Mouse (Mus musculus): Measurements from ENCODE around the gene Ank3. TPM values are rescaled to one million over a fixed set of nuclear protein-coding genes. Genes with fewer than 3 reads are reported as not detected.

The Ank3 gene
- polyA plus RNA-seq, 1 experiment from 2014 or later: 21.6 TPM

GRCm38 (mm10) chr10:69620692-69621382 is 222.3 kb downstream of the Ank3 start:
- H3K4me1 ChIP-seq (replicated peaks; ENCODE audit: control insufficient read depth, insufficient read depth, low read length): no peaks in the 10 kb centered on the region
- WGBS: 80% methylated on average over 7 of the region's 7 CpGs
- no peak for ATAC-seq
- H3K4me3 ChIP-seq (ENCODE audit: low read depth, low read length): no peak overlapping the region
- TF ChIP-seq CTCF (IDR thresholded peaks at IDR 0.05; ENCODE audit: low read depth): no peak
- no peak overlapping the region for H3K4me2 ChIP-seq (replicated peaks; ENCODE audit: low read depth)
- H3K27me3 ChIP-seq (replicated peaks; ENCODE audit: control insufficient read depth, insufficient read depth, low read length): no peaks in the 10 kb centered on the region
- no peak overlapping the region for H3K9ac ChIP-seq (ENCODE audit: low read depth, low read length)
- no peaks in the 10 kb centered on the region for H3K9me3 ChIP-seq (ENCODE audit: control insufficient read depth)
- H3K27ac ChIP-seq (ENCODE audit: low read depth, low read length): no peak overlapping the region
- no peaks in the 10 kb centered on the region for H3K36me3 ChIP-seq (ENCODE audit: control insufficient read depth, insufficient read depth)

DNA sequence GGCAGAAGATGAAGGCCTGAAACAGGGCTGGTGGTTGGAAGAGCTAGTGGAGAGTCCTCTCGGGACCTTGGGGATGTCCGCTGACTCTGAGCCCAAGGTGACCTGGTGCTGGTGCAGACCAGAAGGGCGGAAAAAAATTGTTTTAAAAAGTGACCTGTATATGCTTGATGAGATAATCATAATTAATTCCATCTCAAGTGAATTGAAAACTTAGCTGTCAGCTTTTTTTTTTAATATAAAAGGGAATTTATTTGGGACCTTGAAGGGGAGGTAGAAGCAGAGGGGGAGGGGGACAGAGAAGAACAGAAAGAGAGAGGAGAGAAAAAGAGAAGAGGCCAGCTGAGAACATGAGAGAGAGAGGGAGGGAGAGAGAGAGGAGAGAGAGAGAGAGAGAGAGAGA is 229.2 kb downstream of the Ank3 start:
- Histone ChIP-seq H3K4me3 (ENCODE audit: low read depth, low read length) (no peak overlapping the region), H3K27me3 (replicated peaks; ENCODE audit: control insufficient read depth, insufficient read depth, low read length) (no peaks in the 10 kb centered on the region), H3K4me1 (replicated peaks; ENCODE audit: control insufficient read depth, insufficient read depth, low read length) (no peaks in the 10 kb centered on the region), H3K9me3 (ENCODE audit: control insufficient read depth) (no peaks in the 10 kb centered on the region), H3K36me3 (ENCODE audit: control insufficient read depth, insufficient read depth) (no peaks in the 10 kb centered on the region), H3K27ac (ENCODE audit: low read depth, low read length) (no peak overlapping the region), H3K4me2 (replicated peaks; ENCODE audit: low read depth) (no peak overlapping the region), H3K9ac (ENCODE audit: low read depth, low read length) (no peak overlapping the region)
- TF ChIP-seq CTCF (IDR thresholded peaks at IDR 0.05; ENCODE audit: low read depth): no peak
- 94% methylated on average over 3 of the region's 3 CpGs for WGBS
- ATAC-seq: no peak

- ATAC-seq: no peak
- H3K27me3 ChIP-seq (replicated peaks; ENCODE audit: control insufficient read depth, insufficient read depth, low read length): no peaks in the 10 kb centered on the region
- H3K4me2 ChIP-seq (replicated peaks; ENCODE audit: low read depth): no peak overlapping the region
- H3K27ac ChIP-seq (ENCODE audit: low read depth, low read length): no peak overlapping the region
- WGBS: 67% methylated on average over 6 of the region's 6 CpGs
- no peaks in the 10 kb centered on the region for H3K36me3 ChIP-seq (ENCODE audit: control insufficient read depth, insufficient read depth)
- no peak overlapping the region for H3K4me3 ChIP-seq (ENCODE audit: low read depth, low read length)
- no peak for TF ChIP-seq CTCF (IDR thresholded peaks at IDR 0.05; ENCODE audit: low read depth)
- H3K9ac ChIP-seq (ENCODE audit: low read depth, low read length): no peak overlapping the region
- no peaks in the 10 kb centered on the region for H3K4me1 ChIP-seq (replicated peaks; ENCODE audit: control insufficient read depth, insufficient read depth, low read length)
- H3K9me3 ChIP-seq (ENCODE audit: control insufficient read depth): no peaks in the 10 kb centered on the region
Measured at GRCm38 (mm10) chr10:69628743-69629142, 230.2 kb downstream of the Ank3 start.

- no peaks in the 10 kb centered on the region for H3K4me1 ChIP-seq (replicated peaks; ENCODE audit: control insufficient read depth, insufficient read depth, low read length)
- 49% methylated on average over 7 of the region's 7 CpGs for WGBS
- no peak overlapping the region for H3K9ac ChIP-seq (ENCODE audit: low read depth, low read length)
- H3K27me3 ChIP-seq (replicated peaks; ENCODE audit: control insufficient read depth, insufficient read depth, low read length): no peaks in the 10 kb centered on the region
- H3K27ac ChIP-seq (ENCODE audit: low read depth, low read length): no peak overlapping the region
- no peak for TF ChIP-seq CTCF (IDR thresholded peaks at IDR 0.05; ENCODE audit: low read depth)
- no peaks in the 10 kb centered on the region for H3K9me3 ChIP-seq (ENCODE audit: control insufficient read depth)
- no peak overlapping the region for H3K4me2 ChIP-seq (replicated peaks; ENCODE audit: low read depth)
- no peaks in the 10 kb centered on the region for H3K36me3 ChIP-seq (ENCODE audit: control insufficient read depth, insufficient read depth)
- H3K4me3 ChIP-seq (ENCODE audit: low read depth, low read length): no peak overlapping the region
- no peak for ATAC-seq
Measured at GRCm38 (mm10) chr10:69630802-69631388, 232.3 kb downstream of the Ank3 start.

DNA sequence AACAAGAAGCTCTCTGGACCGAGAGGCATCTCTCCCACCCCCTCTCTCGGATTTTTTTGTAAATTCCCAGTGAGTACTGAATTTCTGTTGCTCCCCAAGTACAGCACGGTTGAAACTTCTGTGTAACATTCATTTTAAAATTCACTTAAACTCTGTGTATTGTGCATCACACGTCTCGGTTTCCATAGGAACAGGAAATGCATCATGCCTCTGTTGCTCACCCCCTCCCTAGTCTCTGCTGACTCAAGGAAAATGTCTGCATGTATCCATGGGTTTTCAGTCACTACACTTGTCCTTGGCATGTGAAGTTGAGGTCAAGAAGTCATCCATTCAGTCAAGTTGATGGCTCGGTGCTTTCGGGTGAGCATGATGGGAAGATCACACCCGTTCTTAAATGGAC is 234.3 kb downstream of the Ank3 start:
- H3K4me1 ChIP-seq (replicated peaks; ENCODE audit: control insufficient read depth, insufficient read depth, low read length): no peaks in the 10 kb centered on the region
- H3K9ac ChIP-seq (ENCODE audit: low read depth, low read length): no peak overlapping the region
- H3K4me2 ChIP-seq (replicated peaks; ENCODE audit: low read depth): no peak overlapping the region
- no peak for ATAC-seq
- no peak overlapping the region for H3K4me3 ChIP-seq (ENCODE audit: low read depth, low read length)
- TF ChIP-seq CTCF (IDR thresholded peaks at IDR 0.05; ENCODE audit: low read depth): no peak
- H3K36me3 ChIP-seq (ENCODE audit: control insufficient read depth, insufficient read depth): no peaks in the 10 kb centered on the region
- 85% methylated on average over 8 of the region's 8 CpGs for WGBS
- no peak overlapping the region for H3K27ac ChIP-seq (ENCODE audit: low read depth, low read length)
- no peaks in the 10 kb centered on the region for H3K27me3 ChIP-seq (replicated peaks; ENCODE audit: control insufficient read depth, insufficient read depth, low read length)
- no peaks in the 10 kb centered on the region for H3K9me3 ChIP-seq (ENCODE audit: control insufficient read depth)

DNA sequence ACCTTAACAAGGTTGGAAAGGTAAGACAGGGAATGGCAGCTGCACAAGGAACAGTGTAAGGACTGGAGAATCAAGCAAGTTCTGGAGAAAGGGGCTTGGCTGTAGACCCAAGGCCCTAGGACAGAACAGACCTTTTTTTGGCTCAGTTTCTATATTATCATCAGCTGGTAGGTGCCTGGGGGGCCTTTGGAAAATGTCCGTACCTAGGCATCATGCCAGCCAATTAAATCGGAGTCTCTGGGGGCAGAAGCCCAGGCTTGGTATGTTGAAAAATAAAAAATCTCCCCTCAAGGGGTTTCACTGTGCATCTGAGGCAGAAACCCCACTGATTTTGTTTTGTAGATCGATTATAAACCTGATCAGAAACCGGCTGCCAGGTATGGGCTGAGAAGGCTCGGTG is 236.3 kb downstream of the Ank3 start:
- no peak overlapping the region for H3K4me2 ChIP-seq (replicated peaks; ENCODE audit: low read depth)
- WGBS: 90% methylated on average over 5 of the region's 5 CpGs
- no peaks in the 10 kb centered on the region for H3K27me3 ChIP-seq (replicated peaks; ENCODE audit: control insufficient read depth, insufficient read depth, low read length)
- H3K36me3 ChIP-seq (ENCODE audit: control insufficient read depth, insufficient read depth): no peaks in the 10 kb centered on the region
- no peak overlapping the region for H3K9ac ChIP-seq (ENCODE audit: low read depth, low read length)
- no peak overlapping the region for H3K27ac ChIP-seq (ENCODE audit: low read depth, low read length)
- H3K9me3 ChIP-seq (ENCODE audit: control insufficient read depth): no peaks in the 10 kb centered on the region
- TF ChIP-seq CTCF (IDR thresholded peaks at IDR 0.05; ENCODE audit: low read depth): no peak
- no peak overlapping the region for H3K4me3 ChIP-seq (ENCODE audit: low read depth, low read length)
- H3K4me1 ChIP-seq (replicated peaks; ENCODE audit: control insufficient read depth, insufficient read depth, low read length): no peaks in the 10 kb centered on the region
- no peak for ATAC-seq

All from intestine, postnatal 0 days (tissue).